Mouse (Mus musculus): ENCODE data around the gene Vps39. TPM values are rescaled to one million over a fixed set of nuclear protein-coding genes. Genes with fewer than 3 reads are reported as not detected.

Gene Vps39
- polyA plus RNA-seq, 1 experiment from 2014 or later, result 17.4 TPM

- H3K27ac ChIP-seq, result no peak overlapping the region
- 74% methylated on average over 3 of the region's 3 CpGs for WGBS
- DNase-seq (ENCODE audit: low spot score), result no peak
- no peaks in the 10 kb centered on the region for H3K9me3 ChIP-seq
- no peak overlapping the region for H3K4me3 ChIP-seq
- no peaks in the 10 kb centered on the region for H3K36me3 ChIP-seq
- H3K4me1 ChIP-seq, result no peaks in the 10 kb centered on the region
- H3K27me3 ChIP-seq (ENCODE audit: insufficient read depth, poor library complexity, severe bottlenecking), result no peaks in the 10 kb centered on the region; the same call in 1 of the 2 replicates
Observed at GRCm38 (mm10) chr2:120288401-120288800, 64.5 kb downstream of the Vps39 start.

- Histone ChIP-seq H3K4me1 (no peaks in the 10 kb centered on the region), H3K36me3 (no peaks in the 10 kb centered on the region), H3K9me3 (no peaks in the 10 kb centered on the region), H3K4me3 (no peak overlapping the region), H3K27ac (no peak overlapping the region), H3K27me3 (ENCODE audit: insufficient read depth, poor library complexity, severe bottlenecking) (no peaks in the 10 kb centered on the region; the same call in 1 of the 2 replicates)
- 66% methylated on average over 4 of the region's 4 CpGs for WGBS
- no peak for DNase-seq (ENCODE audit: low spot score)
Observed at GRCm38 (mm10) chr2:120285639-120286038, 67.3 kb downstream of the Vps39 start.

- no peaks in the 10 kb centered on the region; the same call in 1 of the 2 replicates for H3K27me3 ChIP-seq (ENCODE audit: insufficient read depth, poor library complexity, severe bottlenecking)
- no peak for DNase-seq (ENCODE audit: low spot score)
Observed at GRCm38 (mm10) chr2:120284705-120285104, 68.2 kb downstream of the Vps39 start.

GRCm38 (mm10) chr2:120284094-120284493, 68.8 kb downstream of the Vps39 start:
- Histone ChIP-seq H3K36me3 (no peaks in the 10 kb centered on the region), H3K27me3 (ENCODE audit: insufficient read depth, poor library complexity, severe bottlenecking) (no peaks in the 10 kb centered on the region; the same call in 1 of the 2 replicates), H3K4me3 (no peak overlapping the region), H3K4me1 (no peaks in the 10 kb centered on the region), H3K9me3 (no peaks in the 10 kb centered on the region), H3K27ac (no peak overlapping the region)
- DNase-seq (ENCODE audit: low spot score), result no peak
- WGBS, result 80% methylated on average over 5 of the region's 5 CpGs

More at GRCm38 (mm10) chr2:120284705-120285104, 68.2 kb downstream of the Vps39 start:
- no peaks in the 10 kb centered on the region for H3K36me3 ChIP-seq
- H3K27ac ChIP-seq, result no peak overlapping the region
- no peaks in the 10 kb centered on the region for H3K9me3 ChIP-seq
- H3K4me1 ChIP-seq, result no peaks in the 10 kb centered on the region
- H3K4me3 ChIP-seq, result no peak overlapping the region

- H3K4me1 ChIP-seq, result no peaks in the 10 kb centered on the region
- H3K4me3 ChIP-seq, result no peak overlapping the region
- no peak overlapping the region for H3K27ac ChIP-seq
- no peaks in the 10 kb centered on the region; the same call in 1 of the 2 replicates for H3K27me3 ChIP-seq (ENCODE audit: insufficient read depth, poor library complexity, severe bottlenecking)
- no peaks in the 10 kb centered on the region for H3K36me3 ChIP-seq
- DNase-seq (ENCODE audit: low spot score), result no peak
- no peaks in the 10 kb centered on the region for H3K9me3 ChIP-seq
- 46% methylated on average over 6 of the region's 6 CpGs for WGBS
Observed at GRCm38 (mm10) chr2:120283550-120283949, 69.4 kb downstream of the Vps39 start.

GRCm38 (mm10) chr2:120281221-120281620, 71.7 kb downstream of the Vps39 start:
- Histone ChIP-seq H3K27me3 (ENCODE audit: insufficient read depth, poor library complexity, severe bottlenecking) (no peaks in the 10 kb centered on the region), H3K36me3 (no peaks in the 10 kb centered on the region), H3K27ac (no peak overlapping the region), H3K4me3 (no peak overlapping the region), H3K4me1 (0 out of 2 replicates have a peak, but pooled peaks cover 3% of the 10 kb centered on the region), H3K9me3 (no peaks in the 10 kb centered on the region)
- DNase-seq (ENCODE audit: low spot score), result no peak
- 59% methylated on average over 3 of the region's 3 CpGs for WGBS

GRCm38 (mm10) chr2:120279961-120280360, 73.0 kb downstream of the Vps39 start:
- H3K27ac ChIP-seq, result no peak overlapping the region
- H3K36me3 ChIP-seq, result no peaks in the 10 kb centered on the region
- DNase-seq (ENCODE audit: low spot score), result peak; percentile 66
- no peak overlapping the region for H3K4me3 ChIP-seq
- no peaks in the 10 kb centered on the region for H3K27me3 ChIP-seq (ENCODE audit: insufficient read depth, poor library complexity, severe bottlenecking)
- no peaks in the 10 kb centered on the region for H3K9me3 ChIP-seq
- 15% methylated on average over 8 of the region's 8 CpGs for WGBS
- 0 out of 2 replicates have a peak, but pooled peaks cover 3% of the 10 kb centered on the region for H3K4me1 ChIP-seq

- Histone ChIP-seq H3K4me1 (0 out of 2 replicates have a peak, but pooled peaks cover 3% of the 10 kb centered on the region), H3K4me3 (no peak overlapping the region), H3K9me3 (no peaks in the 10 kb centered on the region), H3K36me3 (no peaks in the 10 kb centered on the region), H3K27me3 (ENCODE audit: insufficient read depth, poor library complexity, severe bottlenecking) (no peaks in the 10 kb centered on the region), H3K27ac (no peak overlapping the region)
- 77% methylated on average over 4 of the region's 4 CpGs for WGBS
- peak; percentile 69 for DNase-seq (ENCODE audit: low spot score)
Observed at GRCm38 (mm10) chr2:120276951-120277350, 76.0 kb downstream of the Vps39 start.

- Histone ChIP-seq H3K4me3 (peak overlapping the region; percentile 42), H3K36me3 (no peaks in the 10 kb centered on the region), H3K27ac (0 out of 2 replicates have a peak overlapping the region, but pooled peaks have one; percentile 23), H3K27me3 (ENCODE audit: insufficient read depth, poor library complexity, severe bottlenecking) (peaks cover 41% of the 10 kb centered on the region), H3K9me3 (no peaks in the 10 kb centered on the region), H3K4me1 (peaks cover 16% of the 10 kb centered on the region)
- no peak for DNase-seq (ENCODE audit: low spot score)
- 2% methylated on average over 9 of the region's 9 CpGs for WGBS
Observed at GRCm38 (mm10) chr2:120268635-120269034, 84.3 kb downstream of the Vps39 start.

Other genes starting within 250 kb of the Vps39 start
- gene Ehd4, start 198.5 kb downstream of the Vps39 start, polyA plus RNA-seq (2016; fragmentation: Nextera tagmentation; extraction: Ambion mirVana), result 115 and 173 TPM in 2 replicates
- 0.52 and 0.54 TPM in 2 replicates for gene Pla2g4e, start 107.8 kb downstream of the Vps39 start, polyA plus RNA-seq (2016; fragmentation: Nextera tagmentation; extraction: Ambion mirVana)
- 0.04 TPM in 1 of 2 replicates, not detected in the other for gene Pla2g4d, start 63.9 kb downstream of the Vps39 start, polyA plus RNA-seq (2016; fragmentation: Nextera tagmentation; extraction: Ambion mirVana)
- 0.05 TPM in 1 of 2 replicates, not detected in the other for gene Pla2g4f, start 39.0 kb downstream of the Vps39 start, polyA plus RNA-seq (2016; fragmentation: Nextera tagmentation; extraction: Ambion mirVana)
- 7.0 and 8.8 TPM in 2 replicates for gene Ganc, start 50.8 kb upstream of the Vps39 start, polyA plus RNA-seq (2016; fragmentation: Nextera tagmentation; extraction: Ambion mirVana)
- 4.4 and 4.5 TPM in 2 replicates for gene Tmem87a, start 51.0 kb upstream of the Vps39 start, polyA plus RNA-seq (2016; fragmentation: Nextera tagmentation; extraction: Ambion mirVana)
- 5.2 and 6.3 TPM in 2 replicates for gene Capn3, start 102.9 kb upstream of the Vps39 start, polyA plus RNA-seq (2016; fragmentation: Nextera tagmentation; extraction: Ambion mirVana)
- gene Zfp106, start 210.7 kb upstream of the Vps39 start, polyA plus RNA-seq (2016; fragmentation: Nextera tagmentation; extraction: Ambion mirVana), result 59.7 and 64.8 TPM in 2 replicates
- gene Snap23, start 214.5 kb upstream of the Vps39 start, polyA plus RNA-seq (2016; fragmentation: Nextera tagmentation; extraction: Ambion mirVana), result 65.7 and 66.3 TPM in 2 replicates